Mouse (Mus musculus): ENCODE measurements around the gene Acot3.
"Not testable (repeated sequence)": the region's sequence is repeated elsewhere in the genome, so short reads cannot be mapped to it uniquely, and the experiment has no call there.

The Acot3 gene

GRCm38 (mm10) chr12:84051937-84052474 is at the start of gene Acot3:
Acot3 (plus strand) TSS chr12:84052144.
- DNase-seq (ENCODE audit: extremely low spot score), result no peak

GRCm38 (mm10) chr12:84003866-84004265 is 48.1 kb upstream of the Acot3 start:
- DNase-seq (ENCODE audit: extremely low spot score), result no peak

- DNase-seq (ENCODE audit: extremely low spot score), result no peak
Observed at GRCm38 (mm10) chr12:84008251-84008650, 43.7 kb upstream of the Acot3 start.

- DNase-seq (ENCODE audit: extremely low spot score), result no peak
Observed at GRCm38 (mm10) chr12:84008729-84009128, 43.2 kb upstream of the Acot3 start.

GRCm38 (mm10) chr12:84009171-84009965 is 42.6 kb upstream of the Acot3 start, which contains the start of gene Acot1:
Acot1 (plus strand) TSS chr12:84009490.
- DNase-seq (ENCODE audit: extremely low spot score), result peak; percentile 72

- DNase-seq (ENCODE audit: extremely low spot score), result no peak
Observed at GRCm38 (mm10) chr12:84010201-84010600, 41.7 kb upstream of the Acot3 start.

GRCm38 (mm10) chr12:84011251-84012040 is 40.5 kb upstream of the Acot3 start:
- peak; percentile 43 for DNase-seq (ENCODE audit: extremely low spot score)

- DNase-seq (ENCODE audit: extremely low spot score), result no peak
Observed at GRCm38 (mm10) chr12:84013130-84013529, 38.8 kb upstream of the Acot3 start.

- DNase-seq (ENCODE audit: extremely low spot score), result no peak
Observed at GRCm38 (mm10) chr12:84013701-84014100, 38.2 kb upstream of the Acot3 start.

- DNase-seq (ENCODE audit: extremely low spot score), result not testable (repeated sequence)
Observed at GRCm38 (mm10) chr12:84020528-84020927, 31.4 kb upstream of the Acot3 start.

GRCm38 (mm10) chr12:84022266-84022665 is 29.7 kb upstream of the Acot3 start:
- DNase-seq (ENCODE audit: extremely low spot score), result not testable (repeated sequence)

- no peak for DNase-seq (ENCODE audit: extremely low spot score)
Observed at GRCm38 (mm10) chr12:84023052-84023745, 28.7 kb upstream of the Acot3 start.

GRCm38 (mm10) chr12:84025888-84026287 is 26.1 kb upstream of the Acot3 start:
- no peak for DNase-seq (ENCODE audit: extremely low spot score)

GRCm38 (mm10) chr12:84028328-84028727 is 23.6 kb upstream of the Acot3 start:
- DNase-seq (ENCODE audit: extremely low spot score), result not testable (repeated sequence)

GRCm38 (mm10) chr12:84029043-84029442 is 22.9 kb upstream of the Acot3 start:
- not testable (repeated sequence) for DNase-seq (ENCODE audit: extremely low spot score)

GRCm38 (mm10) chr12:84030659-84031332 is 21.1 kb upstream of the Acot3 start:
- peak; percentile 70 for DNase-seq (ENCODE audit: extremely low spot score)

- DNase-seq (ENCODE audit: extremely low spot score), result no peak
Observed at GRCm38 (mm10) chr12:84032854-84033253, 19.1 kb upstream of the Acot3 start.

- DNase-seq (ENCODE audit: extremely low spot score), result not testable (repeated sequence)
Observed at GRCm38 (mm10) chr12:84033302-84033701, 18.6 kb upstream of the Acot3 start.

GRCm38 (mm10) chr12:84034108-84034507 is 17.8 kb upstream of the Acot3 start:
- no peak for DNase-seq (ENCODE audit: extremely low spot score)

GRCm38 (mm10) chr12:84038241-84038640 is 13.7 kb upstream of the Acot3 start, which contains the start of gene Acot4:
Acot4 (plus strand) TSS chr12:84038379.
- peak; percentile 45 for DNase-seq (ENCODE audit: extremely low spot score)

GRCm38 (mm10) chr12:84038691-84039111 is 13.2 kb upstream of the Acot3 start, which contains the start of gene Gm49366:
Gm49366 (plus strand) TSS chr12:84038935.
- DNase-seq (ENCODE audit: extremely low spot score), result peak; percentile 45
